Mouse (Mus musculus) cerebellum, adult 2 months (tissue): ENCODE data around the gene Tcl1b3.

Experiments used
- CTCF ChIP-seq: fragments of 200-500 bp; IDR thresholded peaks from 2 replicates; pipeline ENCODE4 v1.5.1; 2011; ENCODE audit warnings: low read depth, mild to moderate bottlenecking, control low read depth, low read length, moderate library complexity, borderline replicate concordance; ENCODE audit not compliant: insufficient read depth
- POLR2A ChIP-seq: fragments of 200-500 bp; IDR thresholded peaks from 2 replicates; pipeline ENCODE4 v1.6.1; 2011; ENCODE audit warnings: low read length, control low read depth, borderline replicate concordance; ENCODE audit not compliant: insufficient read depth

DNA sequence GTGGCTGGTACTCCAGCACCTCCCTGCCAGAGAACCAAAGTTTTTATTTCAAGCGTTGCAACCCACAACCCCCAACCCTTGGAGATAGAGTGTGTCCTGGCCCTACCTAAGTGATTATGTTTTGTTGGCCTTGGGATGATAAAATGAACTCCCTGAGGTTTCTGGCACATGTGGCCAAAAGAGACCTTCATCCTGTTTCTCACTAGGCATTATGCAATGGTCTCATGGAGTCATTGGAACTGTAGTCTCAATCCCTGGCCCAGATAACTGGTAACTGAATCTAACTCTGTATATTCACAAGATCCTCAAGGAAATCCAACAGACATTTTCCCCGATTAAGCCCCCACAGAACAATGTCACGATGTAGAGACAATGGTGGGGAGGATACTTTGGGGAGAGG, 47.7 kb upstream of the Tcl1b3 start:
- TF ChIP-seq CTCF (no peak), POLR2A (no peak)
